Mouse (Mus musculus) stomach, postnatal 0 days (tissue): ENCODE measurements around the gene Sptan1. TPM values are rescaled to one million over a fixed set of nuclear protein-coding genes. Genes with fewer than 3 reads are reported as not detected.
A peak's percentile ranks its signal among the peaks of the same experiment; 100 is the strongest.

ENCODE experiments used
- ATAC-seq: fragments of 200-750 bp; cut with Nextera tagmentation; 2 replicates; pipeline ENCODE4 v1.8.0; 2017; ENCODE audit not compliant: low FRiP score, low TSS enrichment
- DNase-seq: peaks from one replicate; pipeline ENCODE4 v3.0.0-alpha.2; 2016; ENCODE audit warnings: low spot score
- H3K27ac ChIP-seq: fragments of 300-500 bp; sonication (generic); replicated peaks from 2 replicates; pipeline ENCODE4 v1.5.1; 2014; ENCODE audit warnings: mild to moderate bottlenecking, control low read depth
- H3K27me3 ChIP-seq: fragments of 300-500 bp; sonication (generic); 2 replicates; pipeline ENCODE4 v1.6.1; 2014; ENCODE audit warnings: low read length; ENCODE audit not compliant: control insufficient read depth, insufficient read depth
- H3K36me3 ChIP-seq: fragments of 300-500 bp; sonication (generic); 2 replicates; pipeline ENCODE4 v1.6.1; 2014; ENCODE audit warnings: low read length, mixed read lengths; ENCODE audit not compliant: control insufficient read depth, insufficient read depth
- H3K4me1 ChIP-seq: fragments of 300-500 bp; sonication (generic); replicated peaks from 2 replicates; pipeline ENCODE4 v1.6.1; 2014; ENCODE audit warnings: antibody characterized with exemption; ENCODE audit not compliant: control insufficient read depth, insufficient read depth
- H3K4me2 ChIP-seq: fragments of 300-500 bp; sonication (generic); replicated peaks from 2 replicates; pipeline ENCODE4 v1.6.1; 2014; ENCODE audit warnings: low read depth, mild to moderate bottlenecking, control low read depth, moderate library complexity
- H3K4me3 ChIP-seq: fragments of 300-500 bp; sonication (generic); 2 replicates; pipeline ENCODE4 v1.5.1; 2014; ENCODE audit warnings: low read depth, low read length, control low read depth
- H3K9ac ChIP-seq: fragments of 300-500 bp; sonication (generic); 2 replicates; pipeline ENCODE4 v1.6.1; 2014; ENCODE audit warnings: mild to moderate bottlenecking, low read length, control low read depth, mixed read lengths
- H3K9me3 ChIP-seq: fragments of 300-500 bp; sonication (generic); 2 replicates; pipeline ENCODE4 v1.6.1; 2016; ENCODE audit warnings: low read length; ENCODE audit not compliant: control insufficient read depth
- CTCF ChIP-seq: IDR thresholded peaks from 2 replicates; pipeline ENCODE4 v1.5.1; 2016; ENCODE audit warnings: antibody characterized with exemption, low read depth, mild to moderate bottlenecking, moderate library complexity
- EP300 ChIP-seq: optimal IDR thresholded peaks from 2 replicates; pipeline ENCODE3; 2016; ENCODE audit warnings: antibody characterized with exemption
- WGBS: fragments of 180-500 bp; shearing (Covaris S2); extraction: QIAGEN DNeasy Blood & Tissue Kit; methylation state at CpG from one replicate; pipeline ENCODE4 v1.1.7; 2014; 5-methylcytosine and 5-hydroxymethylcytosine counted together
- polyA plus RNA-seq: library from polyadenylated mRNA; unstranded; fragments of >200 nt; fragmentation: Nextera tagmentation; extraction: Ambion mirVana; gene quantifications from 2 replicates; pipeline ENCODE4 v1.2.1, GENCODE M21; 2015

Sptan1 gene
- polyA plus RNA-seq, 1 experiment from 2014 or later: 44.2 TPM

- peaks cover 71% of the 10 kb centered on the region for H3K36me3 ChIP-seq
- 88% methylated on average over 8 of the region's 8 CpGs for WGBS
- no peak overlapping the region for H3K27ac ChIP-seq
- DNase-seq: peak; percentile 24
- no peaks in the 10 kb centered on the region for H3K4me1 ChIP-seq
- no peaks in the 10 kb centered on the region for H3K9me3 ChIP-seq
- no peak overlapping the region for H3K4me2 ChIP-seq
- H3K9ac ChIP-seq: no peak overlapping the region
- TF ChIP-seq EP300 (no peak), CTCF (no peak)
- no peak for ATAC-seq
- H3K4me3 ChIP-seq: no peak overlapping the region
- H3K27me3 ChIP-seq: no peaks in the 10 kb centered on the region
Observed at GRCm38 (mm10) chr2:30010840-30011281, 45.5 kb downstream of the Sptan1 start.

DNA sequence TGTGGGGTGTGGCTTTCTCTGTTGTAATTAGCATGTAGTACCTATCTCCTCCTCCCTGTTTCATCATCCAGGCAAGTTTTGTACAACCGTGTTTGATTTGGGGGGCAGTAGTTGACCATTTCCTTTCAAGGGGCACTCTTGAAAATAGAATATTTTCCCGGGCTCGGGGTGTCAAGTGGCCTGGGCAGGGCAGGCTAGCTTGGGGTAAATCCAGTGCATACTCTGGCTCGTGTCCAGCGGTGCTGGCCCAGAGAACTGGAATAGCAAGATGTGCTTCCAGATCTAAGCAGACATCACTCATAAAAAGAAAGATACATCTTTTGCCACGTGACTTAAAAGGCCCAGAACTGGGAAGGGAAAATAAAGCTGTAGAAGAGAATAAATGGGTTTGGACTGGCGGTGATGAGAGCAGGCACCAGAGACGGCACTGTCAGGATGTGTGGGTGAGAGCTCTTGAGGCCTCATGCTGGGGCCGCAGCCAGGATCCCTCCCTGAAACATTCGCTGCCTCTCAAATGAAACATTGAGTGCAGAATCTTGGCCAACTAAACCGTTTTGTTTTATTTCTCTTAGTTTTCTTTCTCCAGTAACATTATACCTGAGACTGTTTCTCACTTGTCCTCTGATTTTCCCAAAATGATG is 49.1 kb downstream of the Sptan1 start:
- H3K4me2 ChIP-seq: no peak overlapping the region
- no peak overlapping the region for H3K27ac ChIP-seq
- WGBS: 62% methylated on average over 11 of the region's 11 CpGs
- H3K9me3 ChIP-seq: no peaks in the 10 kb centered on the region
- peaks cover 70% of the 10 kb centered on the region for H3K36me3 ChIP-seq
- no peaks in the 10 kb centered on the region for H3K4me1 ChIP-seq
- DNase-seq (no peak), ATAC-seq (0 out of 2 replicates have a peak, but pooled peaks have one; percentile 24)
- TF ChIP-seq CTCF: no peak
- no peak for TF ChIP-seq EP300
- H3K4me3 ChIP-seq: no peak overlapping the region
- no peaks in the 10 kb centered on the region for H3K27me3 ChIP-seq
- no peak overlapping the region for H3K9ac ChIP-seq

GRCm38 (mm10) chr2:30025454-30025853 is 60.1 kb downstream of the Sptan1 start:
- Histone ChIP-seq H3K9ac (no peak overlapping the region), H3K27ac (no peak overlapping the region), H3K4me1 (no peaks in the 10 kb centered on the region), H3K27me3 (no peaks in the 10 kb centered on the region), H3K9me3 (no peaks in the 10 kb centered on the region), H3K4me2 (no peak overlapping the region), H3K36me3 (peaks cover 73% of the 10 kb centered on the region), H3K4me3 (no peak overlapping the region)
- WGBS: 83% methylated on average over 4 of the region's 4 CpGs
- ATAC-seq (no peak), DNase-seq (no peak)
- TF ChIP-seq EP300: no peak
- TF ChIP-seq CTCF: no peak

DNA sequence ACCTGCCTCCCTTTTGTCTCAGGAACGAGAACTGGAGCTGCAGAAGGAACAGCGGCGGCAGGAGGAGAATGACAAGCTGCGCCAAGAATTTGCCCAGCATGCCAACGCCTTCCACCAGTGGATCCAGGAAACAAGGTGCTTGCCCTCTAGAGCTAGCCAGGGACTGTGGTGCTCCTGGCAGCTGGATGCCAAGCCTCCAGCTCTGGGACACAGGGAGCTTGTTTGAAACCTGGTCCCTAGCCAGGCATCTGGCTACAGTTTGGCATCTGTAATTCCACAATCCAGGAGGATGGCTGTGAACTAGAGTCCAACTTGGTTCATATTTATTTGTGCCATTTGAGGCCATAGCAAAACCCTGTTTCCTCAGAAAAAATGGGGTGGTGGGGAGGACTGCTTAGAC is 61.6 kb downstream of the Sptan1 start:
- H3K9me3 ChIP-seq: no peaks in the 10 kb centered on the region
- TF ChIP-seq EP300 (no peak), CTCF (no peak)
- 88% methylated on average over 5 of the region's 5 CpGs for WGBS
- DNase-seq: no peak
- H3K4me3 ChIP-seq: no peak overlapping the region
- ATAC-seq: no peak
- no peaks in the 10 kb centered on the region for H3K27me3 ChIP-seq
- no peaks in the 10 kb centered on the region for H3K4me1 ChIP-seq
- no peak overlapping the region for H3K4me2 ChIP-seq
- H3K36me3 ChIP-seq: peaks cover 74% of the 10 kb centered on the region
- H3K9ac ChIP-seq: no peak overlapping the region
- no peak overlapping the region for H3K27ac ChIP-seq

DNA sequence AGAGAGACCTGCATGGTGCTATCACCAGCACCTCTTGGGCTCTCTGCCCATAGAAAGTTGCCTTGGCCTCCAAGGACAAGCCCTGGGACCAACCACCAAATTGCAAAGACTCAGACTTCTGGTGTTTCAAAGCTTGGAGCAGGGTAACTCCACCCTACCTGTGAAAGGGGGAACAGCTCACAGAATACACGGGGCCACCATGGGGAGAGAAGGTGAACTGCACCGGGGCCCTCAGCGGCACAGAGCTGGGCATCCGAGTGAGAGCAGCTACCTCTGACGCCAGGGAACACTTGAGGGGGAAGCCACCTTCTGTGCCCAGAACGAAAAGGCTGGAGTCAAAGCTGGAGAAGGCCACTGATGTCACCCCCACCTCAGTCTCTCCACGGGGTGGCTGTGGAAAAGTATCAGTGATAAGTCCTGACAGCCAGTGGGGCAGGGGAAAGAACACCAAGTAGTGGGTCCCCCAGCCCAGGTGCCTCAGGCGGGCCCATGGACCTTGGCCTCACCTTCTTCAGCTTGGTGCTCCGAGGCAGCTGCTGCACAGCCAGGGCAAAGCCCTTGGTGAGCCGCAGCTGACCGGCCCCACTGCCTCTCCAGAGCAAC is 67.0 kb downstream of the Sptan1 start:
- Histone ChIP-seq H3K27me3 (no peaks in the 10 kb centered on the region), H3K9ac (no peak overlapping the region), H3K36me3 (peaks cover 44% of the 10 kb centered on the region), H3K9me3 (no peaks in the 10 kb centered on the region), H3K4me1 (no peaks in the 10 kb centered on the region), H3K27ac (no peak overlapping the region), H3K4me2 (no peak overlapping the region), H3K4me3 (no peak overlapping the region)
- DNase-seq (peak; percentile 51), ATAC-seq (peak; percentile 53; the same call in 1 of the 2 replicates)
- no peak for TF ChIP-seq EP300
- peak; percentile 55 for TF ChIP-seq CTCF
- 56% methylated on average over 11 of the region's 11 CpGs for WGBS

DNA sequence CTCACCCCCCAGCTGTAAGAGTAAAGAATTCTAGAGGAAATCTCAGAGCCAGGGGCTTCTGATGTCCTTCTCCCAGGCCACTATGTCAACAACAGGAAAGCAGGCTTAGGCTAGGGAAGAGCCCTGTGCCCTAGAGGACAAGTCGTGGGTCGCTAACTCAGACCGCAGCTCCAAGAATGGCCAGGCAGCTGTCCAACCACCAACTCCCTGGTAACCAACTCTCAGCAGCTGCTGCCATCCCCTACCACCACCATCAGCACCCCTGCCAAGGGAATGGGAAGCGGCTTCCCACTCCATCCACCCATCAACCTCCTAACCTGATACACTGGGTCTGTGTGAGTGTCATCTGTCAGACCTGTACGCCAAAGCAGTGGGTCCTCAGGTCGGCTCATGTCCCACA is 67.6 kb downstream of the Sptan1 start:
- ATAC-seq (no peak), DNase-seq (no peak)
- Histone ChIP-seq H3K9ac (no peak overlapping the region), H3K4me3 (no peak overlapping the region), H3K9me3 (no peaks in the 10 kb centered on the region), H3K27ac (no peak overlapping the region), H3K4me2 (no peak overlapping the region), H3K36me3 (peaks cover 38% of the 10 kb centered on the region), H3K27me3 (no peaks in the 10 kb centered on the region), H3K4me1 (no peaks in the 10 kb centered on the region)
- WGBS: 78% methylated on average over 6 of the region's 6 CpGs
- TF ChIP-seq EP300 (no peak), CTCF (no peak)
